Mouse (Mus musculus) hindbrain, embryonic 12.5 days (tissue): ENCODE results near the gene Fam186a. TPM values are rescaled to one million over a fixed set of nuclear protein-coding genes. Genes with fewer than 3 reads are reported as not detected.
A peak's percentile ranks its signal among the peaks of the same experiment; 100 is the strongest.
"Not testable (repeated sequence)": the region's sequence is repeated elsewhere in the genome, so short reads cannot be mapped to it uniquely, and the experiment has no call there.

ENCODE experiments used
- ATAC-seq: fragments of 200-750 bp; cut with Nextera tagmentation; 2 replicates; pipeline ENCODE4 v1.8.0; 2017; ENCODE audit warnings: moderate TSS enrichment; ENCODE audit not compliant: low FRiP score
- H3K27ac ChIP-seq: fragments of 300-500 bp; sonication (generic); 2 replicates; pipeline ENCODE4 v1.5.1; 2016; ENCODE audit warnings: mild to moderate bottlenecking
- H3K27me3 ChIP-seq: fragments of 300-500 bp; sonication (generic); 2 replicates; pipeline ENCODE4 v1.6.1; 2016; ENCODE audit warnings: mild to moderate bottlenecking
- H3K36me3 ChIP-seq: fragments of 300-500 bp; sonication (generic); 2 replicates; pipeline ENCODE4 v1.6.1; 2016; ENCODE audit warnings: mild to moderate bottlenecking
- H3K4me1 ChIP-seq: fragments of 300-500 bp; sonication (generic); 2 replicates; pipeline ENCODE4 v1.6.1; 2016
- H3K4me2 ChIP-seq: fragments of 300-500 bp; sonication (generic); replicated peaks from 2 replicates; pipeline ENCODE4 v1.6.1; 2016; ENCODE audit warnings: mild to moderate bottlenecking
- H3K4me3 ChIP-seq: fragments of 300-500 bp; sonication (generic); 2 replicates; pipeline ENCODE4 v1.5.1; 2016; ENCODE audit warnings: mild to moderate bottlenecking
- H3K9ac ChIP-seq: fragments of 300-500 bp; sonication (generic); 2 replicates; pipeline ENCODE4 v1.6.1; 2016; ENCODE audit warnings: mild to moderate bottlenecking, moderate library complexity
- H3K9me3 ChIP-seq: fragments of 300-500 bp; sonication (generic); replicated peaks from 2 replicates; pipeline ENCODE4 v1.6.1; 2016; ENCODE audit warnings: mild to moderate bottlenecking
- WGBS: fragments of 180-500 bp; shearing (Covaris S2); methylation state at CpG from one replicate; pipeline ENCODE4 v1.1.7; 2016; 5-methylcytosine and 5-hydroxymethylcytosine counted together
- polyA plus RNA-seq: library from polyadenylated mRNA; unstranded; fragments of >200 nt; fragmentation: Nextera tagmentation; extraction: Ambion mirVana; gene quantifications from 2 replicates; pipeline ENCODE4 v1.2.1, GENCODE M21; 2016

Fam186a gene
- 0.03 TPM in 1 of 2 replicates, not detected in the other for polyA plus RNA-seq

GRCm38 (mm10) chr15:99966961-99967360 lies at the start of gene Fam186a:
Gene Fam186a (minus strand): TSS chr15:99967061.
- Histone ChIP-seq H3K27ac (no peak within 1 kb of the TSS), H3K36me3 (no peaks in the 10 kb centered on the region), H3K9me3 (no peaks in the 10 kb centered on the region), H3K4me2 (no peak within 1 kb of the TSS), H3K4me3 (no peak within 1 kb of the TSS), H3K9ac (no peak within 1 kb of the TSS), H3K4me1 (no peaks in the 10 kb centered on the region), H3K27me3 (no peaks in the 10 kb centered on the region)
- ATAC-seq, result no peak
- WGBS, result 83% methylated on average over 4 of the region's 4 CpGs

GRCm38 (mm10) chr15:100006180-100006579 lies 39.3 kb upstream of the Fam186a start:
- no peak for ATAC-seq
- peaks cover 76% of the 10 kb centered on the region for H3K36me3 ChIP-seq
- no peaks in the 10 kb centered on the region for H3K27me3 ChIP-seq
- no peak overlapping the region for H3K4me3 ChIP-seq
- H3K4me2 ChIP-seq, result no peak overlapping the region
- H3K9me3 ChIP-seq, result no peaks in the 10 kb centered on the region
- no peaks in the 10 kb centered on the region for H3K4me1 ChIP-seq
- no peak overlapping the region for H3K9ac ChIP-seq
- H3K27ac ChIP-seq, result no peak overlapping the region

- Histone ChIP-seq H3K36me3 (peaks cover 67% of the 10 kb centered on the region), H3K27ac (no peak overlapping the region), H3K4me3 (no peak overlapping the region), H3K27me3 (no peaks in the 10 kb centered on the region), H3K9ac (no peak overlapping the region), H3K4me2 (no peak overlapping the region), H3K4me1 (no peaks in the 10 kb centered on the region), H3K9me3 (no peaks in the 10 kb centered on the region)
- 92% methylated on average over 7 of the region's 7 CpGs for WGBS
- ATAC-seq, result no peak
Observed at GRCm38 (mm10) chr15:100004677-100005273, 37.9 kb upstream of the Fam186a start.

- 100% methylated on average over 1 of the region's 1 CpGs for WGBS
- H3K27me3 ChIP-seq, result no peaks in the 10 kb centered on the region
- H3K36me3 ChIP-seq, result peaks cover 48% of the 10 kb centered on the region
Observed at GRCm38 (mm10) chr15:99999390-99999789, 32.5 kb upstream of the Fam186a start.

GRCm38 (mm10) chr15:99997114-99997804 lies 30.4 kb upstream of the Fam186a start:
- WGBS, result 97% methylated on average over 6 of the region's 6 CpGs
- Histone ChIP-seq H3K4me1 (no peaks in the 10 kb centered on the region), H3K27me3 (no peaks in the 10 kb centered on the region), H3K9ac (no peak overlapping the region), H3K4me2 (no peak overlapping the region), H3K9me3 (no peaks in the 10 kb centered on the region), H3K36me3 (peaks cover 43% of the 10 kb centered on the region), H3K27ac (no peak overlapping the region), H3K4me3 (no peak overlapping the region)
- no peak for ATAC-seq

More at GRCm38 (mm10) chr15:99999390-99999789, 32.5 kb upstream of the Fam186a start:
- Histone ChIP-seq H3K9ac (no peak overlapping the region), H3K4me2 (no peak overlapping the region), H3K27ac (no peak overlapping the region), H3K4me1 (no peaks in the 10 kb centered on the region), H3K9me3 (no peaks in the 10 kb centered on the region), H3K4me3 (no peak overlapping the region)
- no peak for ATAC-seq

GRCm38 (mm10) chr15:99993100-99993499 lies 26.2 kb upstream of the Fam186a start:
- Histone ChIP-seq H3K9ac (no peak overlapping the region), H3K27ac (no peak overlapping the region), H3K36me3 (peaks cover 46% of the 10 kb centered on the region), H3K4me2 (no peak overlapping the region), H3K27me3 (no peaks in the 10 kb centered on the region), H3K9me3 (no peaks in the 10 kb centered on the region), H3K4me1 (no peaks in the 10 kb centered on the region), H3K4me3 (no peak overlapping the region)
- ATAC-seq, result no peak
- 100% methylated on average over 1 of the region's 1 CpGs for whole genome bisulfite sequencing

GRCm38 (mm10) chr15:99979715-99980114 lies 12.9 kb upstream of the Fam186a start:
- ATAC-seq, result no peak
- Histone ChIP-seq H3K27me3 (no peaks in the 10 kb centered on the region), H3K4me3 (no peak overlapping the region), H3K4me2 (no peak overlapping the region), H3K36me3 (no peaks in the 10 kb centered on the region), H3K4me1 (no peaks in the 10 kb centered on the region), H3K9ac (no peak overlapping the region), H3K9me3 (no peaks in the 10 kb centered on the region), H3K27ac (no peak overlapping the region)
- whole genome bisulfite sequencing, result 89% methylated on average over 2 of the region's 2 CpGs

- no peak for ATAC-seq
- no peak overlapping the region for H3K9ac ChIP-seq
- H3K4me1 ChIP-seq, result 0 out of 2 replicates have a peak, but pooled peaks cover 3% of the 10 kb centered on the region
- H3K36me3 ChIP-seq, result no peaks in the 10 kb centered on the region
- H3K4me2 ChIP-seq, result no peak overlapping the region
- no peaks in the 10 kb centered on the region for H3K9me3 ChIP-seq
- H3K4me3 ChIP-seq, result no peak overlapping the region
- WGBS, result 83% methylated on average over 1 of the region's 1 CpGs
- H3K27me3 ChIP-seq, result no peaks in the 10 kb centered on the region
- no peak overlapping the region for H3K27ac ChIP-seq
Observed at GRCm38 (mm10) chr15:99979266-99979665, 12.4 kb upstream of the Fam186a start.

GRCm38 (mm10) chr15:99976121-99976520 lies 9.3 kb upstream of the Fam186a start:
- not testable (repeated sequence) for H3K4me2 ChIP-seq, H3K27me3 ChIP-seq, H3K36me3 ChIP-seq, H3K27ac ChIP-seq, H3K4me3 ChIP-seq, ATAC-seq, H3K9ac ChIP-seq, H3K4me1 ChIP-seq, H3K9me3 ChIP-seq
- WGBS, result 95% methylated on average over 2 of the region's 2 CpGs

- H3K9ac ChIP-seq, result no peak overlapping the region
- no peak for ATAC-seq
- no peak overlapping the region for H3K4me3 ChIP-seq
- 0 out of 2 replicates have a peak, but pooled peaks cover 3% of the 10 kb centered on the region for H3K4me1 ChIP-seq
- H3K4me2 ChIP-seq, result peak overlapping the region; percentile 88
- H3K27ac ChIP-seq, result no peak overlapping the region
- H3K27me3 ChIP-seq, result no peaks in the 10 kb centered on the region
- H3K36me3 ChIP-seq, result no peaks in the 10 kb centered on the region
- 79% methylated on average over 2 of the region's 2 CpGs for WGBS
- H3K9me3 ChIP-seq, result no peaks in the 10 kb centered on the region
Observed at GRCm38 (mm10) chr15:99974476-99975220, 7.8 kb upstream of the Fam186a start.

GRCm38 (mm10) chr15:99972989-99973911 lies 6.4 kb upstream of the Fam186a start:
- H3K9me3 ChIP-seq, result no peaks in the 10 kb centered on the region
- peak; percentile 87 for ATAC-seq
- peak overlapping the region; percentile 88 for H3K4me2 ChIP-seq
- under 1% methylated on average over 82 of the region's 84 CpGs for WGBS
- H3K4me1 ChIP-seq, result 0 out of 2 replicates have a peak, but pooled peaks cover 3% of the 10 kb centered on the region
- H3K4me3 ChIP-seq, result peak overlapping the region; percentile 97
- no peaks in the 10 kb centered on the region for H3K36me3 ChIP-seq
- H3K27ac ChIP-seq, result peak overlapping the region; percentile 95
- peak overlapping the region; percentile 87 for H3K9ac ChIP-seq
- H3K27me3 ChIP-seq, result no peaks in the 10 kb centered on the region
